Mouse (Mus musculus) intestine, embryonic 16.5 days (tissue): ENCODE results near the gene Zcchc14. TPM values are rescaled to one million over a fixed set of nuclear protein-coding genes. Genes with fewer than 3 reads are reported as not detected.
A peak's percentile ranks its signal among the peaks of the same experiment; 100 is the strongest.

Experiments
- ATAC-seq: fragments of 200-750 bp; cut with Nextera tagmentation; 2 replicates; pipeline ENCODE4 v1.8.0; 2017; ENCODE audit warnings: moderate TSS enrichment, moderate library complexity
- H3K27ac ChIP-seq: fragments of 300-500 bp; sonication (generic); 2 replicates; pipeline ENCODE4 v1.5.1; 2014; ENCODE audit warnings: mild to moderate bottlenecking, low read length
- H3K27me3 ChIP-seq: fragments of 300-500 bp; sonication (generic); replicated peaks from 2 replicates; pipeline ENCODE4 v1.6.1; 2014; ENCODE audit warnings: low read length, control low read depth, mixed read lengths; ENCODE audit not compliant: control insufficient read depth, insufficient read depth
- H3K36me3 ChIP-seq: fragments of 300-500 bp; sonication (generic); 2 replicates; pipeline ENCODE4 v1.6.1; 2014; ENCODE audit warnings: low read length, control low read depth; ENCODE audit not compliant: control insufficient read depth, insufficient read depth
- H3K4me1 ChIP-seq: fragments of 300-500 bp; sonication (generic); 2 replicates; pipeline ENCODE4 v1.6.1; 2014; ENCODE audit warnings: low read length, control low read depth, mixed read lengths; ENCODE audit not compliant: control insufficient read depth, insufficient read depth
- H3K4me2 ChIP-seq: fragments of 300-500 bp; sonication (generic); 2 replicates; pipeline ENCODE4 v1.6.1; 2014; ENCODE audit warnings: low read depth, low read length, control low read depth
- H3K4me3 ChIP-seq: fragments of 300-500 bp; sonication (generic); 2 replicates; pipeline ENCODE4 v1.5.1; 2014; ENCODE audit warnings: mild to moderate bottlenecking, low read length
- H3K9ac ChIP-seq: fragments of 300-500 bp; sonication (generic); 2 replicates; pipeline ENCODE4 v1.6.1; 2014; ENCODE audit warnings: low read depth, low read length
- H3K9me3 ChIP-seq: fragments of 300-500 bp; sonication (generic); 2 replicates; pipeline ENCODE4 v1.6.1; 2016; ENCODE audit warnings: low read length, control low read depth; ENCODE audit not compliant: control insufficient read depth
- WGBS: fragments of 180-500 bp; shearing (Covaris S2); extraction: QIAGEN DNeasy Blood & Tissue Kit; methylation state at CpG from one replicate; pipeline ENCODE4 v1.1.7; 2014; 5-methylcytosine and 5-hydroxymethylcytosine counted together
- polyA plus RNA-seq: library from polyadenylated mRNA; unstranded; fragments of >200 nt; fragmentation: Nextera tagmentation; extraction: Ambion mirVana; gene quantifications from 2 replicates; pipeline ENCODE4 v1.2.1, GENCODE M21; 2015

Zcchc14 gene
- 7.7 and 9.5 TPM in 2 replicates for polyA plus RNA-seq

GRCm38 (mm10) chr8:121652774-121653323 is at the start of gene Zcchc14:
Gene Zcchc14, minus strand, starts transcription at chr8:121652901.
- Histone ChIP-seq H3K27ac (peak within 1 kb of the TSS; percentile 92), H3K27me3 (no peaks in the 10 kb centered on the region), H3K36me3 (no peaks in the 10 kb centered on the region), H3K9me3 (no peaks in the 10 kb centered on the region), H3K9ac (peak within 1 kb of the TSS; percentile 89), H3K4me1 (peaks cover 46% of the 10 kb centered on the region), H3K4me2 (peak within 1 kb of the TSS; percentile 96), H3K4me3 (peak within 1 kb of the TSS; percentile 70)
- under 1% methylated on average over 66 of the region's 67 CpGs for WGBS
- peak; percentile 97 for ATAC-seq

- Histone ChIP-seq H3K4me1 (peaks cover 8% of the 10 kb centered on the region; the same call in 1 of the 2 replicates), H3K27me3 (no peaks in the 10 kb centered on the region; the same call in 1 of the 2 replicates), H3K4me2 (no peak overlapping the region), H3K27ac (no peak overlapping the region), H3K9ac (no peak overlapping the region), H3K36me3 (no peaks in the 10 kb centered on the region), H3K4me3 (no peak overlapping the region), H3K9me3 (no peaks in the 10 kb centered on the region)
- no peak for ATAC-seq
- 78% methylated on average over 2 of the region's 2 CpGs for WGBS
Observed at GRCm38 (mm10) chr8:121699936-121700335, 47.2 kb upstream of the Zcchc14 start.

- peak overlapping the region; percentile 9 for H3K4me3 ChIP-seq
- H3K4me2 ChIP-seq = peak overlapping the region; percentile 33
- no peak overlapping the region; the same call in 1 of the 2 replicates for H3K9ac ChIP-seq
- H3K9me3 ChIP-seq = no peaks in the 10 kb centered on the region
- 9% methylated on average over 9 of the region's 9 CpGs for WGBS
- no peaks in the 10 kb centered on the region for H3K36me3 ChIP-seq
- H3K27ac ChIP-seq = no peak overlapping the region
- 0 out of 2 replicates have a peak, but pooled peaks have one; percentile 21 for ATAC-seq
- H3K27me3 ChIP-seq = no peaks in the 10 kb centered on the region
- peaks cover 8% of the 10 kb centered on the region; the same call in 1 of the 2 replicates for H3K4me1 ChIP-seq
Observed at GRCm38 (mm10) chr8:121698615-121699101, 46.0 kb upstream of the Zcchc14 start.

GRCm38 (mm10) chr8:121697735-121698614 is 45.3 kb upstream of the Zcchc14 start:
- no peaks in the 10 kb centered on the region for H3K36me3 ChIP-seq
- no peak overlapping the region for H3K27ac ChIP-seq
- H3K27me3 ChIP-seq = no peaks in the 10 kb centered on the region
- peak overlapping the region; percentile 33 for H3K4me2 ChIP-seq
- ATAC-seq = peak; percentile 55
- H3K9me3 ChIP-seq = no peaks in the 10 kb centered on the region
- H3K9ac ChIP-seq = no peak overlapping the region; the same call in 1 of the 2 replicates
- H3K4me1 ChIP-seq = peaks cover 8% of the 10 kb centered on the region; the same call in 1 of the 2 replicates
- 5% methylated on average over 16 of the region's 17 CpGs for WGBS
- peak overlapping the region; percentile 9 for H3K4me3 ChIP-seq

GRCm38 (mm10) chr8:121695585-121696184 is 43.0 kb upstream of the Zcchc14 start:
- H3K36me3 ChIP-seq = no peaks in the 10 kb centered on the region
- ATAC-seq = no peak
- no peak overlapping the region for H3K4me3 ChIP-seq
- no peak overlapping the region for H3K9ac ChIP-seq
- WGBS = 75% methylated on average over 6 of the region's 6 CpGs
- peaks cover 8% of the 10 kb centered on the region; the same call in 1 of the 2 replicates for H3K4me1 ChIP-seq
- H3K27me3 ChIP-seq = no peaks in the 10 kb centered on the region
- no peak overlapping the region for H3K4me2 ChIP-seq
- no peaks in the 10 kb centered on the region for H3K9me3 ChIP-seq
- H3K27ac ChIP-seq = no peak overlapping the region

- Histone ChIP-seq H3K9me3 (no peaks in the 10 kb centered on the region), H3K27ac (no peak overlapping the region), H3K4me3 (no peak overlapping the region), H3K4me1 (peaks cover 8% of the 10 kb centered on the region; the same call in 1 of the 2 replicates), H3K9ac (no peak overlapping the region), H3K36me3 (no peaks in the 10 kb centered on the region), H3K27me3 (no peaks in the 10 kb centered on the region), H3K4me2 (no peak overlapping the region)
- no peak for ATAC-seq
- 53% methylated on average over 4 of the region's 4 CpGs for WGBS
Observed at GRCm38 (mm10) chr8:121694453-121694852, 41.8 kb upstream of the Zcchc14 start.

GRCm38 (mm10) chr8:121688496-121688895 is 35.8 kb upstream of the Zcchc14 start:
- 37% methylated on average over 5 of the region's 5 CpGs for WGBS
- Histone ChIP-seq H3K9ac (no peak overlapping the region), H3K27ac (no peak overlapping the region), H3K9me3 (no peaks in the 10 kb centered on the region), H3K4me2 (no peak overlapping the region), H3K36me3 (no peaks in the 10 kb centered on the region), H3K4me3 (no peak overlapping the region), H3K27me3 (no peaks in the 10 kb centered on the region), H3K4me1 (no peaks in the 10 kb centered on the region)
- no peak for ATAC-seq

GRCm38 (mm10) chr8:121687455-121688161 is 34.9 kb upstream of the Zcchc14 start:
- Histone ChIP-seq H3K4me2 (no peak overlapping the region), H3K9ac (no peak overlapping the region), H3K36me3 (no peaks in the 10 kb centered on the region), H3K9me3 (no peaks in the 10 kb centered on the region), H3K4me1 (no peaks in the 10 kb centered on the region), H3K4me3 (no peak overlapping the region), H3K27me3 (no peaks in the 10 kb centered on the region), H3K27ac (no peak overlapping the region)
- ATAC-seq = no peak
- 56% methylated on average over 14 of the region's 14 CpGs for WGBS
